1 mouse cellular context compared by ENCODE assay signal in genomic region chr6:113443091-113443490, GRCm38 (mm10).
TF ChIP-seq lines count a peak whose summit lies in the region.

No protein-coding gene starts in this region.

TF ChIP-seq in CH12.LX, 34 proteins besides CTCF, POLR2A, EP300 and RAD21 (continued from another document):
- TF ChIP-seq MEF2A (IDR thresholded peaks at IDR 0.05; ENCODE audit: borderline replicate concordance, low read depth, low read length): no peak
- TF ChIP-seq ETS1 (conservative IDR thresholded peaks at IDR 0.05; ENCODE audit: low read depth, low read length): no peak
- no peak for TF ChIP-seq ZNF384 (IDR thresholded peaks at IDR 0.05; ENCODE audit: low read depth, low read length)
- TF ChIP-seq BHLHE40 (IDR thresholded peaks at IDR 0.05; ENCODE audit: low read depth, low read length): peak; percentile 94
- TF ChIP-seq USF2 (conservative IDR thresholded peaks at IDR 0.05; ENCODE audit: low read depth, low read length): no peak
- TF ChIP-seq TBP (conservative IDR thresholded peaks at IDR 0.05; ENCODE audit: low read depth, low read length): no peak
- TF ChIP-seq MYC (IDR thresholded peaks at IDR 0.05; ENCODE audit: low read depth, low read length): peak; percentile 80
- TF ChIP-seq MAX (IDR thresholded peaks at IDR 0.05; ENCODE audit: low read length): no peak
